Mouse (Mus musculus): ENCODE measurements around the gene Zfp341. TPM values are rescaled to one million over a fixed set of nuclear protein-coding genes. Genes with fewer than 3 reads are reported as not detected.

Zfp341 gene
- total and polyA plus RNA-seq, 3 experiments, result 0.93 to 11.1 (median 5.4) TPM

GRCm38 (mm10) chr2:154680941-154681340 is 67.8 kb downstream of the Zfp341 start:
- no peak for ATAC-seq (ENCODE audit: extremely low read depth, insufficient number of reproducible peaks, low FRiP score, poor library complexity, severe bottlenecking)
- peaks cover 76% of the 10 kb centered on the region for H3K36me3 ChIP-seq (replicated peaks)
- H3K27me3 ChIP-seq (ENCODE audit: insufficient read depth, low read length), result no peaks in the 10 kb centered on the region
- H3K9me3 ChIP-seq (replicated peaks), result no peaks in the 10 kb centered on the region
- H3K4me3 ChIP-seq (ENCODE audit: low read depth, low read length), result no peak overlapping the region
- H3K4me1 ChIP-seq (ENCODE audit: insufficient read depth, low read depth, low read length), result peaks cover 34% of the 10 kb centered on the region
- TF ChIP-seq CTCF (IDR thresholded peaks at IDR 0.05; ENCODE audit: low read depth, low read length) (no peak), GATA1 (IDR thresholded peaks at IDR 0.05; ENCODE audit: borderline replicate concordance, low read length) (no peak), POLR2AphosphoS5 (IDR thresholded peaks at IDR 0.05; ENCODE audit: insufficient replicate concordance, low read depth, low read length) (no peak), TAL1 (conservative IDR thresholded peaks at IDR 0.05; ENCODE audit: low read depth, low read length) (no peak), GATA2 (IDR thresholded peaks at IDR 0.05; ENCODE audit: borderline replicate concordance, low read depth, low read length) (no peak)
- no peak for DNase-seq (ENCODE audit: low spot score)

GRCm38 (mm10) chr2:154682712-154683111 is 69.6 kb downstream of the Zfp341 start:
- TF ChIP-seq GATA1 (IDR thresholded peaks at IDR 0.05; ENCODE audit: borderline replicate concordance, low read length) (no peak), GATA2 (IDR thresholded peaks at IDR 0.05; ENCODE audit: borderline replicate concordance, low read depth, low read length) (no peak), CTCF (IDR thresholded peaks at IDR 0.05; ENCODE audit: low read depth, low read length) (no peak), POLR2AphosphoS5 (IDR thresholded peaks at IDR 0.05; ENCODE audit: insufficient replicate concordance, low read depth, low read length) (no peak), TAL1 (conservative IDR thresholded peaks at IDR 0.05; ENCODE audit: low read depth, low read length) (no peak)
- peaks cover 75% of the 10 kb centered on the region for H3K36me3 ChIP-seq (replicated peaks)
- no peaks in the 10 kb centered on the region for H3K27me3 ChIP-seq (ENCODE audit: insufficient read depth, low read length)
- ATAC-seq (ENCODE audit: extremely low read depth, insufficient number of reproducible peaks, low FRiP score, poor library complexity, severe bottlenecking), result no peak
- no peak for DNase-seq (ENCODE audit: low spot score)
- H3K4me1 ChIP-seq (ENCODE audit: insufficient read depth, low read depth, low read length), result peaks cover 31% of the 10 kb centered on the region
- no peaks in the 10 kb centered on the region for H3K9me3 ChIP-seq (replicated peaks)
- H3K4me3 ChIP-seq (ENCODE audit: low read depth, low read length), result no peak overlapping the region

GRCm38 (mm10) chr2:154684901-154685470 is 71.9 kb downstream of the Zfp341 start:
- no peak for ATAC-seq (ENCODE audit: extremely low read depth, insufficient number of reproducible peaks, low FRiP score, poor library complexity, severe bottlenecking)
- H3K27me3 ChIP-seq (ENCODE audit: insufficient read depth, low read length), result no peaks in the 10 kb centered on the region
- no peak for TF ChIP-seq GATA1 (IDR thresholded peaks at IDR 0.05; ENCODE audit: borderline replicate concordance, low read length)
- no peak for TF ChIP-seq TAL1 (conservative IDR thresholded peaks at IDR 0.05; ENCODE audit: low read depth, low read length)
- no peak for TF ChIP-seq CTCF (IDR thresholded peaks at IDR 0.05; ENCODE audit: low read depth, low read length)
- no peak for TF ChIP-seq GATA2 (IDR thresholded peaks at IDR 0.05; ENCODE audit: borderline replicate concordance, low read depth, low read length)
- no peak for TF ChIP-seq POLR2AphosphoS5 (IDR thresholded peaks at IDR 0.05; ENCODE audit: insufficient replicate concordance, low read depth, low read length)
- H3K36me3 ChIP-seq (replicated peaks), result peaks cover 89% of the 10 kb centered on the region
- no peak overlapping the region for H3K4me3 ChIP-seq (ENCODE audit: low read depth, low read length)
- DNase-seq (ENCODE audit: low spot score), result no peak
- peaks cover 22% of the 10 kb centered on the region; the same call in 1 of the 2 replicates for H3K4me1 ChIP-seq (ENCODE audit: insufficient read depth, low read depth, low read length)
- no peaks in the 10 kb centered on the region for H3K9me3 ChIP-seq (replicated peaks)

GRCm38 (mm10) chr2:154685772-154686171 is 72.7 kb downstream of the Zfp341 start:
- no peak overlapping the region for H3K4me3 ChIP-seq (ENCODE audit: low read depth, low read length)
- peaks cover 90% of the 10 kb centered on the region for H3K36me3 ChIP-seq (replicated peaks)
- H3K9me3 ChIP-seq (replicated peaks), result no peaks in the 10 kb centered on the region
- TF ChIP-seq GATA1 (IDR thresholded peaks at IDR 0.05; ENCODE audit: borderline replicate concordance, low read length) (no peak), GATA2 (IDR thresholded peaks at IDR 0.05; ENCODE audit: borderline replicate concordance, low read depth, low read length) (no peak), POLR2AphosphoS5 (IDR thresholded peaks at IDR 0.05; ENCODE audit: insufficient replicate concordance, low read depth, low read length) (no peak), CTCF (IDR thresholded peaks at IDR 0.05; ENCODE audit: low read depth, low read length) (no peak), TAL1 (conservative IDR thresholded peaks at IDR 0.05; ENCODE audit: low read depth, low read length) (no peak)
- ATAC-seq (ENCODE audit: extremely low read depth, insufficient number of reproducible peaks, low FRiP score, poor library complexity, severe bottlenecking), result no peak
- no peak for DNase-seq (ENCODE audit: low spot score)
- H3K27me3 ChIP-seq (ENCODE audit: insufficient read depth, low read length), result no peaks in the 10 kb centered on the region
- H3K4me1 ChIP-seq (ENCODE audit: insufficient read depth, low read depth, low read length), result peaks cover 22% of the 10 kb centered on the region; the same call in 1 of the 2 replicates

GRCm38 (mm10) chr2:154686819-154687218 is 73.7 kb downstream of the Zfp341 start:
- H3K4me1 ChIP-seq (ENCODE audit: insufficient read depth, low read depth, low read length), result peaks cover 19% of the 10 kb centered on the region; the same call in 1 of the 2 replicates
- ATAC-seq (ENCODE audit: extremely low read depth, insufficient number of reproducible peaks, low FRiP score, poor library complexity, severe bottlenecking) (no peak), DNase-seq (ENCODE audit: low spot score) (no peak)
- H3K27me3 ChIP-seq (ENCODE audit: insufficient read depth, low read length), result no peaks in the 10 kb centered on the region
- no peak overlapping the region for H3K4me3 ChIP-seq (ENCODE audit: low read depth, low read length)
- H3K36me3 ChIP-seq (replicated peaks), result peaks cover 89% of the 10 kb centered on the region
- H3K9me3 ChIP-seq (replicated peaks), result no peaks in the 10 kb centered on the region
- no peak for TF ChIP-seq POLR2AphosphoS5 (IDR thresholded peaks at IDR 0.05; ENCODE audit: insufficient replicate concordance, low read depth, low read length)
- no peak for TF ChIP-seq TAL1 (conservative IDR thresholded peaks at IDR 0.05; ENCODE audit: low read depth, low read length)
- no peak for TF ChIP-seq CTCF (IDR thresholded peaks at IDR 0.05; ENCODE audit: low read depth, low read length)
- TF ChIP-seq GATA2 (IDR thresholded peaks at IDR 0.05; ENCODE audit: borderline replicate concordance, low read depth, low read length), result no peak
- no peak for TF ChIP-seq GATA1 (IDR thresholded peaks at IDR 0.05; ENCODE audit: borderline replicate concordance, low read length)

GRCm38 (mm10) chr2:154689391-154689790 is 76.3 kb downstream of the Zfp341 start:
- H3K36me3 ChIP-seq (replicated peaks), result peaks cover 95% of the 10 kb centered on the region
- H3K9me3 ChIP-seq (replicated peaks), result no peaks in the 10 kb centered on the region
- peaks cover 21% of the 10 kb centered on the region; the same call in 1 of the 2 replicates for H3K4me1 ChIP-seq (ENCODE audit: insufficient read depth, low read depth, low read length)
- DNase-seq (ENCODE audit: low spot score) (no peak), ATAC-seq (ENCODE audit: extremely low read depth, insufficient number of reproducible peaks, low FRiP score, poor library complexity, severe bottlenecking) (no peak)
- no peaks in the 10 kb centered on the region for H3K27me3 ChIP-seq (ENCODE audit: insufficient read depth, low read length)
- H3K4me3 ChIP-seq (ENCODE audit: low read depth, low read length), result no peak overlapping the region
- TF ChIP-seq CTCF (IDR thresholded peaks at IDR 0.05; ENCODE audit: low read depth, low read length), result no peak
- TF ChIP-seq GATA1 (IDR thresholded peaks at IDR 0.05; ENCODE audit: borderline replicate concordance, low read length), result no peak
- no peak for TF ChIP-seq GATA2 (IDR thresholded peaks at IDR 0.05; ENCODE audit: borderline replicate concordance, low read depth, low read length)
- TF ChIP-seq POLR2AphosphoS5 (IDR thresholded peaks at IDR 0.05; ENCODE audit: insufficient replicate concordance, low read depth, low read length), result no peak
- TF ChIP-seq TAL1 (conservative IDR thresholded peaks at IDR 0.05; ENCODE audit: low read depth, low read length), result no peak

Data from G1E (cell line).